Mouse (Mus musculus) ES-E14 (cell line): ENCODE results near the gene Ola1. TPM values are rescaled to one million over a fixed set of nuclear protein-coding genes. Genes with fewer than 3 reads are reported as not detected.
A peak's percentile ranks its signal among the peaks of the same experiment; 100 is the strongest.

Source experiments
- DNase-seq: peaks from one replicate; pipeline ENCODE4 v3.0.0-alpha.2; 2013; ENCODE audit warnings: low read depth, low spot score
- H3K27ac ChIP-seq: 2 replicates; pipeline ENCODE4 v1.5.1; 2012; ENCODE audit warnings: low read depth, mild to moderate bottlenecking, low read length, moderate library complexity, mixed read lengths; ENCODE audit not compliant: poor library complexity, insufficient read depth, severe bottlenecking
- H3K36me3 ChIP-seq: 2 replicates; pipeline ENCODE4 v1.6.1; 2012; ENCODE audit warnings: mild to moderate bottlenecking, low read length, moderate library complexity, mixed read lengths; ENCODE audit not compliant: control insufficient read depth, poor library complexity, insufficient read depth, severe bottlenecking
- H3K4me1 ChIP-seq, 2 experiments: fragments of 150-350 bp in 1 of 2; sonication (generic) in 1 of 2; 2 replicates each; pipeline ENCODE4 v1.6.1; 2012; ENCODE audit warnings: low read length in 2 of 2, mild to moderate bottlenecking in 1 of 2, mixed read lengths in 1 of 2; ENCODE audit not compliant: control insufficient read depth in 2 of 2, insufficient read depth in 2 of 2, poor library complexity in 1 of 2
- H3K4me3 ChIP-seq, 2 experiments: fragments of 150-350 bp in 1 of 2; sonication (generic) in 1 of 2; 2 replicates each; pipeline ENCODE4 v1.5.1; 2012; ENCODE audit warnings: low read length in 2 of 2, low read depth in 1 of 2, mild to moderate bottlenecking in 1 of 2, mixed read lengths in 1 of 2; ENCODE audit not compliant: insufficient read depth in 1 of 2, poor library complexity in 1 of 2, severe bottlenecking in 1 of 2
- H3K9ac ChIP-seq: 2 replicates; pipeline ENCODE4 v1.6.1; 2012; ENCODE audit warnings: low read depth, mild to moderate bottlenecking, low read length, mixed read lengths; ENCODE audit not compliant: poor library complexity, insufficient read depth, severe bottlenecking
- H3K9me3 ChIP-seq: fragments of 150-350 bp; sonication (generic); 2 replicates; pipeline ENCODE4 v1.6.1; 2012; ENCODE audit warnings: low read depth, mild to moderate bottlenecking, low read length; ENCODE audit not compliant: control insufficient read depth, insufficient read depth
- CHD2 ChIP-seq: IDR thresholded peaks from 2 replicates; pipeline ENCODE4 v1.6.1; 2014; ENCODE audit warnings: mild to moderate bottlenecking, low read depth, low read length, inconsistent platforms
- HCFC1 ChIP-seq: IDR thresholded peaks from 2 replicates; pipeline ENCODE4 v1.6.1; 2012; ENCODE audit warnings: low read length, inconsistent platforms, borderline replicate concordance; ENCODE audit not compliant: insufficient read depth
- MAFK ChIP-seq: IDR thresholded peaks from 2 replicates; pipeline ENCODE4 v1.6.1; 2014; ENCODE audit warnings: mild to moderate bottlenecking, low read depth, low read length, inconsistent platforms; ENCODE audit not compliant: insufficient read depth
- ZC3H11A ChIP-seq: IDR thresholded peaks from 2 replicates; pipeline ENCODE4 v1.6.1; 2012; ENCODE audit warnings: low read depth, mild to moderate bottlenecking, inconsistent platforms, low read length, borderline replicate concordance
- ZNF384 ChIP-seq: IDR thresholded peaks from 2 replicates; pipeline ENCODE4 v1.6.1; 2012; ENCODE audit warnings: low read depth, low read length, inconsistent platforms
- in situ Hi-C, 2 experiments: fragments of 600-800 bp; cut with MboI; formaldehyde crosslinking; loops; one replicate each; pipeline ENCODE4 v1.15.1; 2025; ENCODE audit warnings: low sequenced_read_pairs in 2 of 2, inconsistent platforms in 1 of 2; ENCODE audit not compliant: unreplicated experiment in 2 of 2
- total RNA-seq: library from RNA; depleted of rRNA; stranded (reverse); fragments of 300-350 nt; gene quantifications from 2 replicates; pipeline ENCODE4 v1.2.3, GENCODE M21; 2012

The Ola1 gene
- total RNA-seq, 1 experiment, result 90.5 TPM

GRCm38 (mm10) chr2:73266623-73267022 is 47.9 kb upstream of the Ola1 start:
- Histone ChIP-seq H3K9me3 (no peaks in the 10 kb centered on the region), H3K36me3 (no peaks in the 10 kb centered on the region), H3K4me1 (peaks cover 0 to 11% of the 10 kb centered on the region in 2 experiments; a peak in 2 of 4 replicates), H3K9ac (no peak overlapping the region), H3K27ac (no peak overlapping the region), H3K4me3 (no peak overlapping the region)
- in situ Hi-C loops, result loop anchor here in 1 of 2 experiments (10.0 kb wide), 1 partner anchor 1722 kb away; the partner anchor contains the start of gene Dlx2
- TF ChIP-seq CHD2, result no peak
- peak; percentile 64; the same call in 1 of the 2 replicates for TF ChIP-seq ZNF384
- TF ChIP-seq MAFK, result no peak
- no peak for DNase-seq

DNA sequence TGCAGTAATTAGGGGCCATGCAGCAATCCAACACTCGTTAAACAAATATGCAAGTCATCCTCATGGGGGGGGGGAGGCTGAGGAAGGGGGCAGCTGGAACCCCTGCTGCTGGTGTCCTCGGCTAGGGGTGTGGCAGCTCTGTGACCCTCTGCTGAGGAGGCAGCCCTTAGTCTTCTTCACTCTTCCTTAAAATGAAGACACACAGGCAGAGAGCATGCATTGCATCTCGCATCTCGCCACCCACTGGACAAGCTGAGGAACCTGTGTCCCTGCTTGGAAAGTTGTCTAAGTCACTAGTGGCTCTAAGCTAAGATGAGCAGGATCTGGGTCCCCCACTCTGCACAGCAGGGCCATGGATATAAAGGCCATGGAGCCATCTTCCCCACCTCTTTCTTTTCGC is 47.3 kb upstream of the Ola1 start:
- no peaks in the 10 kb centered on the region for H3K9me3 ChIP-seq
- TF ChIP-seq HCFC1 (no peak), MAFK (no peak), CHD2 (no peak), ZNF384 (no peak), ZC3H11A (no peak)
- H3K36me3 ChIP-seq, result no peaks in the 10 kb centered on the region
- H3K9ac ChIP-seq, result no peak overlapping the region
- peaks cover 0 to 9% of the 10 kb centered on the region in 2 experiments; a peak in 2 of 4 replicates for H3K4me1 ChIP-seq
- DNase-seq, result no peak
- in situ Hi-C loops, result loop anchor here in 1 of 2 experiments (10.0 kb wide), 1 partner anchor 1721 kb away; the partner anchor contains the start of gene Dlx2
- no peak overlapping the region for H3K27ac ChIP-seq
- no peak overlapping the region for H3K4me3 ChIP-seq

GRCm38 (mm10) chr2:73264611-73265195 is 46.0 kb upstream of the Ola1 start:
- Histone ChIP-seq H3K27ac (no peak overlapping the region), H3K36me3 (no peaks in the 10 kb centered on the region), H3K4me3 (peak overlapping the region in 1 of 2 experiments; percentile 53; a peak in 1 of 4 replicates), H3K4me1 (peaks cover 0 to 7% of the 10 kb centered on the region in 2 experiments; a peak in 1 of 4 replicates), H3K9me3 (no peaks in the 10 kb centered on the region), H3K9ac (no peak overlapping the region)
- no peak for DNase-seq
- TF ChIP-seq ZC3H11A (no peak), ZNF384 (no peak), HCFC1 (no peak), CHD2 (no peak), MAFK (no peak)
- in situ Hi-C loops, result loop anchor here in 1 of 2 experiments (10.0 kb wide), 1 partner anchor 1720 kb away; the partner anchor contains the start of gene Dlx2

DNA sequence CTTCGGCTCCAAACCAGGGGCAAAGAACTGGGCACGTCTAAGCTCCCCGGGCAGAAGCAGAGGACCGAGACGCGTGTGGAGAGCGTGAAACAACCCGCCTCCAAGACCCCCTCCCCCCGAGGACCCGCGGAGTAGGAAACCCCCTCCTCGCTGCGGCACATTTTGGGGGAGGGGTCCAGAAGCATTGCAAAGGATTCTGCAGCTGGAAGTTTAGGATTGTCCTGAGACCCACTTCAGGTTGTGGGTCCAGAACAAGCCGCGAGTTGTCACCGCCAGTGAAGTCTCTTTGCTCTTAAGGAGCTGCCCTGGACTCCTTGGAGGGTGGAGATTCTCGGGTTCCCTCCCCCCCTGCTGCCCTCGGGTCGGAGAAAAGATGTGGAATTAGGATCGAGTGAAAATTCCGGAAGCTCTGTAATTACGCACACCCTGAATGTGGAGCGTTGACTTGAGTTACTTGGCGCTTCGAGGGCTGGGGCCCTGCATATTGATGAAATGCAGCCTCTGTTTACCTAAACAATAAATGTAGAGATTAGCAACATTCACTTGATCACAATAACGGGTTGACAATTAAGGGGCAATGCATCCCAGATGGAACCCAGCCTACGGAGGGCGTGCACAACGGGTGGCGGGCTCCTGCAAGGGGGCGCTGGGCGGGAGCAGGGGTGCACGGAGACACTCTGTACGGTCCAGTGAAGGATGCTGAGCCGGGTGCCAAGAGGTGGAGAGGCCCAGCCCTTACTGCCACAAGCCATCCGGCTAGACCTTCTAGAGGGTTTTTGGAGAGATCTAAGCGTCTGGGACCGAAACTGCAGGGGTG is 45.3 kb upstream of the Ola1 start:
- Histone ChIP-seq H3K36me3 (no peaks in the 10 kb centered on the region), H3K4me3 (peak overlapping the region; percentile 53 to 62), H3K27ac (no peak overlapping the region), H3K9me3 (no peaks in the 10 kb centered on the region), H3K4me1 (peaks cover 0 to 6% of the 10 kb centered on the region in 2 experiments; a peak in 1 of 4 replicates), H3K9ac (no peak overlapping the region)
- DNase-seq, result no peak
- in situ Hi-C loops, result loop anchor here in 1 of 2 experiments (10.0 kb wide), 1 partner anchor 1719 kb away; the partner anchor contains the start of gene Dlx2
- TF ChIP-seq CHD2 (no peak), ZC3H11A (no peak), MAFK (no peak), HCFC1 (no peak), ZNF384 (no peak)
